Mouse (Mus musculus): Measurements from ENCODE around the gene Srsf11.

Srsf11 gene

GRCm38 (mm10) chr3:157993322-157993721 lies 43.1 kb downstream of the Srsf11 start:
- no peak for DNase-seq (ENCODE audit: low read depth, low spot score)

- no peak for DNase-seq (ENCODE audit: low read depth, low spot score)
Observed at GRCm38 (mm10) chr3:157979619-157980018, 56.8 kb downstream of the Srsf11 start.

- DNase-seq (ENCODE audit: low read depth, low spot score) = no peak
Observed at GRCm38 (mm10) chr3:157973236-157973635, 63.2 kb downstream of the Srsf11 start.

DNA sequence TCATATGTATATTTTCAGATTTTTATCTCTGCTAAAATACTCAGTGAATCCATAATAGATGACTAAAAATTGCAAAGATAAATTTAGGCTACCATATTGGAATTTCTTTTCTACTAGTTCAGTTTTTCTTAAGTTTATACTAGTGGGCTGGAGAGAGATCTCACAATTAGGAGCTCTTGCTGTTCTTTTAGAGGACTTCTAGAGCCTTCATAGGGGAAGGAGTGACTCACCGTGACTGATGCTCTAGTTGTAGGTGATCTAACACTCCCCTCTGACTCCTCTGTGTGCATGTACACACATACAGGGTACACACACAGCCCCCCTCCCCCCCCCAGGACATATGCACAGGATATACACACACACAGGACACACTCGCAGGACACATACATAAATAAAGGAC lies 65.3 kb downstream of the Srsf11 start:
- DNase-seq (ENCODE audit: low read depth, low spot score) = no peak
